Comparison of ENCODE assay signal across 10 mouse cellular contexts in genomic region chr19:46971051-46971689, GRCm38 (mm10). TPM values are rescaled to one million over a fixed set of nuclear protein-coding genes. Genes with fewer than 3 reads are reported as not detected.
DNase-seq lines count a peak whose midpoint lies in the region; ATAC-seq lines count a peak whose summit lies in the region.
"Had no signal": no experiment of that assay in that cellular context is flagged by ENCODE, and none has a peak within 500 bp of the region (broad histone marks: within the 10 kb centered on the region; RNA-seq: fewer than 3 reads in every experiment).

No protein-coding gene starts in this region.

- ATAC-seq in intestine, embryonic 14.5 days (replicated peaks; ENCODE audit: low FRiP score, low TSS enrichment, low read depth): no peak
- ATAC-seq in intestine, embryonic 15.5 days: no peak
- peak; percentile 70; the same call in 1 of the 2 replicates for ATAC-seq in hindbrain, embryonic 15.5 days (ENCODE audit: low FRiP score, low read depth)
- peak; percentile 48; the same call in 1 of the 2 replicates for ATAC-seq in neural tube, embryonic 12.5 days (ENCODE audit: low FRiP score, low read depth)
- ATAC-seq in monocyte, adult 5-6 weeks (replicated peaks; ENCODE audit: insufficient number of reproducible peaks, low FRiP score, low TSS enrichment, poor library complexity, severe bottlenecking): no peak

- WGBS in intestine, embryonic 14.5 days: 64% methylated on average over 8 of the region's 8 CpGs
- WGBS in intestine, embryonic 15.5 days: 56% methylated on average over 8 of the region's 8 CpGs
- 23% methylated on average over 8 of the region's 8 CpGs for WGBS in hindbrain, embryonic 15.5 days
- WGBS in neural tube, embryonic 12.5 days: 30% methylated on average over 8 of the region's 8 CpGs

- H3K27me3 ChIP-seq in intestine, embryonic 14.5 days (replicated peaks; ENCODE audit: control insufficient read depth, insufficient read depth, low read length): no peaks in the 10 kb centered on the region
- H3K27me3 ChIP-seq in intestine, embryonic 15.5 days (replicated peaks): no peaks in the 10 kb centered on the region
- H3K27me3 ChIP-seq in hindbrain, embryonic 15.5 days: no peaks in the 10 kb centered on the region
- no peaks in the 10 kb centered on the region for H3K27me3 ChIP-seq in neural tube, embryonic 12.5 days (replicated peaks)

- H3K9me3 ChIP-seq in intestine, embryonic 14.5 days (ENCODE audit: control insufficient read depth, low read length): no peaks in the 10 kb centered on the region
- H3K9me3 ChIP-seq in intestine, embryonic 15.5 days: no peaks in the 10 kb centered on the region
- no peaks in the 10 kb centered on the region for H3K9me3 ChIP-seq in hindbrain, embryonic 15.5 days
- no peaks in the 10 kb centered on the region for H3K9me3 ChIP-seq in neural tube, embryonic 12.5 days

- H3K4me3 ChIP-seq in intestine, embryonic 14.5 days (ENCODE audit: low read depth, low read length): no peak overlapping the region
- H3K4me3 ChIP-seq in intestine, embryonic 15.5 days (replicated peaks): no peak overlapping the region
- H3K4me3 ChIP-seq in hindbrain, embryonic 15.5 days: no peak overlapping the region
- no peak overlapping the region for H3K4me3 ChIP-seq in neural tube, embryonic 12.5 days

- peaks cover 6% of the 10 kb centered on the region; the same call in 1 of the 2 replicates for H3K4me1 ChIP-seq in intestine, embryonic 14.5 days (replicated peaks; ENCODE audit: control insufficient read depth, insufficient read depth, low read length)
- H3K4me1 ChIP-seq in intestine, embryonic 15.5 days (replicated peaks): peaks cover 9% of the 10 kb centered on the region; the same call in 1 of the 2 replicates
- H3K4me1 ChIP-seq in hindbrain, embryonic 15.5 days (replicated peaks): peaks cover 22% of the 10 kb centered on the region
- peaks cover 19% of the 10 kb centered on the region for H3K4me1 ChIP-seq in neural tube, embryonic 12.5 days

- DNase-seq in intestine, embryonic 14.5 days (ENCODE audit: low spot score): no peak
- DNase-seq in embryo, embryonic 11 days: peak; percentile 42
- no peak for DNase-seq in urinary bladder, postnatal 10 days (ENCODE audit: low spot score)
- DNase-seq in urinary bladder, postnatal 14 days (ENCODE audit: low spot score): no peak
- DNase-seq: adrenal gland, adult 8-10 months; kidney, adult 18-20 months had no signal

- no peak overlapping the region for H3K9ac ChIP-seq in intestine, embryonic 14.5 days (ENCODE audit: low read length)
- no peak overlapping the region for H3K9ac ChIP-seq in intestine, embryonic 15.5 days
- no peak overlapping the region for H3K9ac ChIP-seq in hindbrain, embryonic 15.5 days
- H3K9ac ChIP-seq in neural tube, embryonic 12.5 days: 0 out of 2 replicates have a peak overlapping the region, but pooled peaks have one; percentile 5

- H3K27ac ChIP-seq in intestine, embryonic 14.5 days (ENCODE audit: low read depth): peak overlapping the region; percentile 67
- H3K27ac ChIP-seq in intestine, embryonic 15.5 days: no peak overlapping the region
- peak overlapping the region; percentile 78 for H3K27ac ChIP-seq in hindbrain, embryonic 15.5 days (replicated peaks)
- H3K27ac ChIP-seq in neural tube, embryonic 12.5 days: peak overlapping the region; percentile 65

- H3K4me2 ChIP-seq in intestine, embryonic 14.5 days (ENCODE audit: low read length): no peak overlapping the region
- no peak overlapping the region for H3K4me2 ChIP-seq in intestine, embryonic 15.5 days (replicated peaks)
- 0 out of 2 replicates have a peak overlapping the region, but pooled peaks have one; percentile 6 for H3K4me2 ChIP-seq in hindbrain, embryonic 15.5 days
- H3K4me2 ChIP-seq in neural tube, embryonic 12.5 days (replicated peaks): no peak overlapping the region

- no peaks in the 10 kb centered on the region for H3K36me3 ChIP-seq in intestine, embryonic 14.5 days (ENCODE audit: control insufficient read depth, insufficient read depth, low read length)
- H3K36me3 ChIP-seq in intestine, embryonic 15.5 days: no peaks in the 10 kb centered on the region
- no peaks in the 10 kb centered on the region for H3K36me3 ChIP-seq in hindbrain, embryonic 15.5 days
- H3K36me3 ChIP-seq in neural tube, embryonic 12.5 days: no peaks in the 10 kb centered on the region

RNA-seq across cellular contexts. Expression of gene Ina, which starts 43.3 kb away (rescaled TPM):
- 18.3 and 19.2 TPM in 2 replicates for polyA plus RNA-seq in intestine, embryonic 14.5 days (2014; fragmentation: Nextera tagmentation; extraction: Ambion mirVana)
- polyA plus RNA-seq in intestine, embryonic 15.5 days (2015; fragmentation: Nextera tagmentation; extraction: Ambion mirVana): 13.9 and 14.5 TPM in 2 replicates
- polyA plus RNA-seq in hindbrain, embryonic 15.5 days (2015; fragmentation: Nextera tagmentation; extraction: Ambion mirVana): 526 and 612 TPM in 2 replicates
- polyA plus RNA-seq in neural tube, embryonic 12.5 days (2016; fragmentation: Nextera tagmentation; extraction: Ambion mirVana): 632 and 642 TPM in 2 replicates
- not detected in 3 replicates for total RNA-seq in monocyte, adult 5-6 weeks (2017)

RNA-seq across cellular contexts. Expression of gene Nt5c2, which starts 43.8 kb away (rescaled TPM):
- polyA plus RNA-seq in intestine, embryonic 14.5 days (2014; fragmentation: Nextera tagmentation; extraction: Ambion mirVana): 55.1 and 64.1 TPM in 2 replicates
- polyA plus RNA-seq in intestine, embryonic 15.5 days (2015; fragmentation: Nextera tagmentation; extraction: Ambion mirVana): 48.4 and 49.1 TPM in 2 replicates
- polyA plus RNA-seq in hindbrain, embryonic 15.5 days (2015; fragmentation: Nextera tagmentation; extraction: Ambion mirVana): 74.1 and 81.2 TPM in 2 replicates
- polyA plus RNA-seq in neural tube, embryonic 12.5 days (2016; fragmentation: Nextera tagmentation; extraction: Ambion mirVana): 76.9 and 81.5 TPM in 2 replicates
- total RNA-seq in monocyte, adult 5-6 weeks (2017): 45.4 to 63.8 TPM (median 58.6 TPM) in 3 replicates

Comparison
In these comparisons a context has a peak if more than half of its experiments do, and no peak if none do; other contexts are left out.
1. ATAC-seq: peak in hindbrain, embryonic 15.5 days (single experiment) and neural tube, embryonic 12.5 days (single experiment); none in intestine, embryonic 14.5 days (single experiment), intestine, embryonic 15.5 days (single experiment) and monocyte, adult 5-6 weeks (single experiment).
2. RNA of gene Ina, which starts 43.3 kb away (polyA plus RNA-seq): 632 to 642 TPM in neural tube, embryonic 12.5 days and 526 to 612 TPM in hindbrain, embryonic 15.5 days; 18.3 to 19.2 TPM in intestine, embryonic 14.5 days and 13.9 to 14.5 TPM in intestine, embryonic 15.5 days; every median in the first group is over 10 times any median in the second.